Mouse (Mus musculus) heart, adult 11 months (tissue): ENCODE measurements around the gene Igf2r.
"Not testable (repeated sequence)": the region's sequence is repeated elsewhere in the genome, so short reads cannot be mapped to it uniquely, and the experiment has no call there.

Experiments
- DNase-seq: peaks from one replicate; pipeline ENCODE4 v3.0.0; 2022

Igf2r gene

GRCm38 (mm10) chr17:12714080-12714561 is 55.3 kb downstream of the Igf2r start:
- DNase-seq = no peak

- DNase-seq = no peak
Observed at GRCm38 (mm10) chr17:12712993-12713392, 56.5 kb downstream of the Igf2r start.

- no peak for DNase-seq
Observed at GRCm38 (mm10) chr17:12712191-12712590, 57.3 kb downstream of the Igf2r start.

- no peak for DNase-seq
Observed at GRCm38 (mm10) chr17:12710976-12711375, 58.5 kb downstream of the Igf2r start.

GRCm38 (mm10) chr17:12710050-12710780 is 59.2 kb downstream of the Igf2r start:
- DNase-seq = no peak

- no peak for DNase-seq
Observed at GRCm38 (mm10) chr17:12708398-12708797, 61.1 kb downstream of the Igf2r start.

- no peak for DNase-seq
Observed at GRCm38 (mm10) chr17:12706590-12707049, 62.8 kb downstream of the Igf2r start.

GRCm38 (mm10) chr17:12702901-12703300 is 66.6 kb downstream of the Igf2r start:
- no peak for DNase-seq

GRCm38 (mm10) chr17:12700373-12700772 is 69.1 kb downstream of the Igf2r start:
- no peak for DNase-seq

- DNase-seq = no peak
Observed at GRCm38 (mm10) chr17:12691899-12692298, 77.6 kb downstream of the Igf2r start.

GRCm38 (mm10) chr17:12689537-12689936 is 79.9 kb downstream of the Igf2r start:
- DNase-seq = no peak

GRCm38 (mm10) chr17:12688427-12689110 is 80.9 kb downstream of the Igf2r start:
- DNase-seq = peak; percentile 98

GRCm38 (mm10) chr17:12684928-12685624 is 84.4 kb downstream of the Igf2r start:
- DNase-seq = no peak

- DNase-seq = no peak
Observed at GRCm38 (mm10) chr17:12684412-12684811, 85.1 kb downstream of the Igf2r start.

- DNase-seq = no peak
Observed at GRCm38 (mm10) chr17:12683582-12683981, 85.9 kb downstream of the Igf2r start.

- DNase-seq = no peak
Observed at GRCm38 (mm10) chr17:12678261-12678660, 91.2 kb downstream of the Igf2r start.

GRCm38 (mm10) chr17:12677139-12677538 is 92.3 kb downstream of the Igf2r start:
- DNase-seq = no peak

- DNase-seq = no peak
Observed at GRCm38 (mm10) chr17:12675646-12676045, 93.8 kb downstream of the Igf2r start, which contains the start of gene Slc22a1. Gene Slc22a1 (minus strand): TSS chr17:12675829.

- DNase-seq = not testable (repeated sequence)
Observed at GRCm38 (mm10) chr17:12674980-12675379, 94.5 kb downstream of the Igf2r start.

GRCm38 (mm10) chr17:12673871-12674270 is 95.6 kb downstream of the Igf2r start:
- no peak for DNase-seq

- no peak for DNase-seq
Observed at GRCm38 (mm10) chr17:12672285-12672790, 97.1 kb downstream of the Igf2r start.

- DNase-seq = no peak
Observed at GRCm38 (mm10) chr17:12671029-12671605, 98.3 kb downstream of the Igf2r start.

- peak; percentile 86 for DNase-seq
Observed at GRCm38 (mm10) chr17:12669363-12669679, 100.1 kb downstream of the Igf2r start.
